ENCODE assay signal across 8 mouse cellular contexts in genomic region chrX:7733571-7734156, GRCm38 (mm10). TPM values are rescaled to one million over a fixed set of nuclear protein-coding genes. Genes with fewer than 3 reads are reported as not detected.
A peak's percentile ranks its signal among the peaks of the same experiment; 100 is the strongest.
DNase-seq lines count a peak whose midpoint lies in the region; ATAC-seq and TF ChIP-seq lines count a peak whose summit lies in the region.

No protein-coding gene starts in this region.

- no peaks in the 10 kb centered on the region for H3K27me3 ChIP-seq in forebrain, embryonic 14.5 days (replicated peaks; ENCODE audit: control insufficient read depth, insufficient read depth, low read length)
- no peaks in the 10 kb centered on the region for H3K27me3 ChIP-seq in forebrain, embryonic 13.5 days
- no peaks in the 10 kb centered on the region for H3K27me3 ChIP-seq in hindbrain, postnatal 0 days (ENCODE audit: insufficient read depth, low read length)

- TF ChIP-seq CTCF in hindbrain, postnatal 0 days (IDR thresholded peaks at IDR 0.05; ENCODE audit: low read depth): peak; percentile 66

- H3K4me1 ChIP-seq in forebrain, embryonic 14.5 days (ENCODE audit: control insufficient read depth, insufficient read depth, low read length): no peaks in the 10 kb centered on the region; the same call in 1 of the 2 replicates
- H3K4me1 ChIP-seq in forebrain, embryonic 13.5 days: 0 out of 2 replicates have a peak, but pooled peaks cover 9% of the 10 kb centered on the region
- no peaks in the 10 kb centered on the region for H3K4me1 ChIP-seq in hindbrain, postnatal 0 days (ENCODE audit: insufficient read depth, low read length)

- H3K4me2 ChIP-seq in forebrain, embryonic 14.5 days (ENCODE audit: low read length): no peak overlapping the region
- H3K4me2 ChIP-seq in forebrain, embryonic 13.5 days: no peak overlapping the region
- no peak overlapping the region for H3K4me2 ChIP-seq in hindbrain, postnatal 0 days (ENCODE audit: low read depth, low read length)

- WGBS in forebrain, embryonic 14.5 days: 38% methylated on average over 25 of the region's 26 CpGs
- WGBS in forebrain, embryonic 13.5 days: 42% methylated on average over 26 of the region's 26 CpGs
- 40% methylated on average over 25 of the region's 26 CpGs for WGBS in hindbrain, postnatal 0 days

- no peaks in the 10 kb centered on the region for H3K9me3 ChIP-seq in forebrain, embryonic 14.5 days (replicated peaks; ENCODE audit: control insufficient read depth, low read length)
- no peaks in the 10 kb centered on the region for H3K9me3 ChIP-seq in forebrain, embryonic 13.5 days (replicated peaks)
- no peaks in the 10 kb centered on the region for H3K9me3 ChIP-seq in hindbrain, postnatal 0 days (ENCODE audit: low read length)

- H3K4me3 ChIP-seq in forebrain, embryonic 14.5 days (ENCODE audit: low read depth, low read length): no peak overlapping the region
- no peak overlapping the region for H3K4me3 ChIP-seq in forebrain, embryonic 13.5 days
- no peak overlapping the region for H3K4me3 ChIP-seq in hindbrain, postnatal 0 days (ENCODE audit: low read length)

- no peak for ATAC-seq in forebrain, embryonic 14.5 days
- ATAC-seq in forebrain, embryonic 13.5 days: no peak
- peak; percentile 55; the same call in 1 of the 2 replicates for ATAC-seq in hindbrain, postnatal 0 days

- H3K36me3 ChIP-seq in forebrain, embryonic 14.5 days (ENCODE audit: control insufficient read depth, insufficient read depth, low read length): peaks cover 20% of the 10 kb centered on the region; the same call in 1 of the 2 replicates
- peaks cover 38% of the 10 kb centered on the region for H3K36me3 ChIP-seq in forebrain, embryonic 13.5 days (ENCODE audit: poor library complexity, severe bottlenecking)
- H3K36me3 ChIP-seq in hindbrain, postnatal 0 days (ENCODE audit: insufficient read depth, low read length): no peaks in the 10 kb centered on the region

- H3K27ac ChIP-seq in forebrain, embryonic 14.5 days (ENCODE audit: low read depth, low read length): no peak overlapping the region
- H3K27ac ChIP-seq in forebrain, embryonic 13.5 days: no peak overlapping the region
- H3K27ac ChIP-seq in hindbrain, postnatal 0 days: no peak overlapping the region

- intact Hi-C loops in left cerebral cortex, postnatal 36 days (cut with DNase I): no loop called here

- peak; percentile 37 for DNase-seq in forebrain, embryonic 14.5 days (ENCODE audit: low spot score)
- DNase-seq in adrenal gland, postnatal 4 days (ENCODE audit: low spot score in 2 of 2): peak; percentile 32 to 46
- peak; percentile 28 to 40 for DNase-seq in frontal cortex, postnatal 36 days (ENCODE audit: low spot score in 2 of 2)
- DNase-seq in hindbrain, postnatal 0 days (ENCODE audit: low spot score): peak; percentile 53
- DNase-seq in left cerebral cortex, postnatal 36 days (ENCODE audit: low spot score in 2 of 2): peak; percentile 32 to 36
- DNase-seq in mesoderm, embryonic 11.5 days (ENCODE audit: low read depth, low spot score): peak; percentile 60
- peak; percentile 84 for DNase-seq in testis, postnatal 10 days (ENCODE audit: low spot score)

- H3K9ac ChIP-seq in forebrain, embryonic 14.5 days (ENCODE audit: low read length): no peak overlapping the region
- no peak overlapping the region for H3K9ac ChIP-seq in forebrain, embryonic 13.5 days
- H3K9ac ChIP-seq in hindbrain, postnatal 0 days (replicated peaks; ENCODE audit: low read length): no peak overlapping the region

RNA-seq across cellular contexts. Expression of gene Praf2, which starts 5.4 kb away (rescaled TPM):
- polyA plus RNA-seq in forebrain, embryonic 14.5 days (2014; fragmentation: Nextera tagmentation; extraction: Ambion mirVana): 139 and 145 TPM in 2 replicates
- 91.9 and 93.3 TPM in 2 replicates for polyA plus RNA-seq in forebrain, embryonic 13.5 days (2015; fragmentation: Nextera tagmentation; extraction: Ambion mirVana)
- total RNA-seq in adrenal gland, postnatal 4 days (2021): 10 to 100 TPM; 15.5 to 16.0 TPM
- total RNA-seq in hindbrain, postnatal 0 days (2014; rRNA removed): 134 and 137 TPM in 2 replicates
- polyA plus RNA-seq in hindbrain, postnatal 0 days (2015; fragmentation: Nextera tagmentation; extraction: Ambion mirVana): 129 and 134 TPM in 2 replicates
- 100 to 1,000 TPM in 1 of 2 experiments, 10 to 100 TPM in 1; 91.1 to 103 TPM for total RNA-seq in left cerebral cortex, postnatal 36 days (2021)

RNA-seq across cellular contexts. Expression of gene Gm45208, which starts 11.6 kb away (rescaled TPM):
- polyA plus RNA-seq in forebrain, embryonic 14.5 days (2014; fragmentation: Nextera tagmentation; extraction: Ambion mirVana): not detected in 2 replicates
- polyA plus RNA-seq in forebrain, embryonic 13.5 days (2015; fragmentation: Nextera tagmentation; extraction: Ambion mirVana): 0.53 and 0.67 TPM in 2 replicates
- total RNA-seq in adrenal gland, postnatal 4 days (2021): 1 to 10 TPM in 1 of 2 experiments, not detected in 1; 1.4 TPM
- total RNA-seq in hindbrain, postnatal 0 days (2014; rRNA removed): not detected in 2 replicates
- 0.66 and 1.2 TPM in 2 replicates for polyA plus RNA-seq in hindbrain, postnatal 0 days (2015; fragmentation: Nextera tagmentation; extraction: Ambion mirVana)
- not detected for total RNA-seq in left cerebral cortex, postnatal 36 days (2021)

RNA-seq across cellular contexts. Expression of gene Ccdc120, which starts 17.0 kb away (rescaled TPM):
- 43.8 and 45.3 TPM in 2 replicates for polyA plus RNA-seq in forebrain, embryonic 14.5 days (2014; fragmentation: Nextera tagmentation; extraction: Ambion mirVana)
- polyA plus RNA-seq in forebrain, embryonic 13.5 days (2015; fragmentation: Nextera tagmentation; extraction: Ambion mirVana): 30.4 and 33.8 TPM in 2 replicates
- 10 to 100 TPM in 1 of 2 experiments, 1 to 10 TPM in 1; 9.0 to 10.8 TPM for total RNA-seq in adrenal gland, postnatal 4 days (2021)
- 183 and 387 TPM in 2 replicates for total RNA-seq in hindbrain, postnatal 0 days (2014; rRNA removed)
- polyA plus RNA-seq in hindbrain, postnatal 0 days (2015; fragmentation: Nextera tagmentation; extraction: Ambion mirVana): 47.6 and 53.3 TPM in 2 replicates
- 10 to 100 TPM; 22.8 to 24.8 TPM for total RNA-seq in left cerebral cortex, postnatal 36 days (2021)

RNA-seq across cellular contexts. Expression of gene Wdr45, which starts 19.5 kb away (rescaled TPM):
- polyA plus RNA-seq in forebrain, embryonic 14.5 days (2014; fragmentation: Nextera tagmentation; extraction: Ambion mirVana): 30.2 and 31.3 TPM in 2 replicates
- polyA plus RNA-seq in forebrain, embryonic 13.5 days (2015; fragmentation: Nextera tagmentation; extraction: Ambion mirVana): 29.0 and 33.6 TPM in 2 replicates
- total RNA-seq in adrenal gland, postnatal 4 days (2021): 10 to 100 TPM; 68.0 to 75.4 TPM
- total RNA-seq in hindbrain, postnatal 0 days (2014; rRNA removed): 33.2 and 40.6 TPM in 2 replicates
- polyA plus RNA-seq in hindbrain, postnatal 0 days (2015; fragmentation: Nextera tagmentation; extraction: Ambion mirVana): 34.0 and 36.4 TPM in 2 replicates
- 10 to 100 TPM; 64.0 to 64.3 TPM for total RNA-seq in left cerebral cortex, postnatal 36 days (2021)

RNA-seq across cellular contexts. Expression of gene Tfe3, which starts 28.7 kb away (rescaled TPM):
- 16.1 and 23.9 TPM in 2 replicates for polyA plus RNA-seq in forebrain, embryonic 14.5 days (2014; fragmentation: Nextera tagmentation; extraction: Ambion mirVana)
- polyA plus RNA-seq in forebrain, embryonic 13.5 days (2015; fragmentation: Nextera tagmentation; extraction: Ambion mirVana): 20.0 and 23.8 TPM in 2 replicates
- 10 to 100 TPM; 39.9 to 41.0 TPM for total RNA-seq in adrenal gland, postnatal 4 days (2021)
- 27.8 and 36.1 TPM in 2 replicates for total RNA-seq in hindbrain, postnatal 0 days (2014; rRNA removed)
- 21.4 and 21.5 TPM in 2 replicates for polyA plus RNA-seq in hindbrain, postnatal 0 days (2015; fragmentation: Nextera tagmentation; extraction: Ambion mirVana)
- 10 to 100 TPM; 32.5 to 33.8 TPM for total RNA-seq in left cerebral cortex, postnatal 36 days (2021)

Comparison
In these comparisons a context has a peak if more than half of its experiments do, and no peak if none do; other contexts are left out.
1. DNase-seq: peak in every context shown above with its lines; median percentile 84 in testis, postnatal 10 days; 60 in mesoderm, embryonic 11.5 days; 53 in hindbrain, postnatal 0 days; 39 in adrenal gland, postnatal 4 days; 37 in forebrain, embryonic 14.5 days; 34 in frontal cortex, postnatal 36 days; 34 in left cerebral cortex, postnatal 36 days.